Mouse (Mus musculus) 3134 (cell line): ENCODE data around the gene Ctnna3.

Source experiments
- DNase-seq: peaks from one replicate; pipeline ENCODE4 v3.0.0-alpha.2; 2011; ENCODE audit warnings: low spot score; ENCODE audit not compliant: insufficient read length; ENCODE audit errors: extremely low read depth

Gene Ctnna3

GRCm38 (mm10) chr10:63676343-63676742 is 246.4 kb downstream of the Ctnna3 start:
- no peak for DNase-seq

GRCm38 (mm10) chr10:63689233-63689632 is 259.3 kb downstream of the Ctnna3 start:
- DNase-seq, result no peak

GRCm38 (mm10) chr10:63689651-63690050 is 259.8 kb downstream of the Ctnna3 start:
- DNase-seq, result no peak

- DNase-seq, result no peak
Observed at GRCm38 (mm10) chr10:63692039-63692438, 262.1 kb downstream of the Ctnna3 start.

GRCm38 (mm10) chr10:63710211-63710610 is 280.3 kb downstream of the Ctnna3 start:
- DNase-seq, result no peak

- DNase-seq, result no peak
Observed at GRCm38 (mm10) chr10:63712530-63712929, 282.6 kb downstream of the Ctnna3 start.

GRCm38 (mm10) chr10:63714151-63714550 is 284.3 kb downstream of the Ctnna3 start:
- no peak for DNase-seq

- DNase-seq, result no peak
Observed at GRCm38 (mm10) chr10:63768871-63769270, 339.0 kb downstream of the Ctnna3 start.

- no peak for DNase-seq
Observed at GRCm38 (mm10) chr10:63771656-63772055, 341.8 kb downstream of the Ctnna3 start.

GRCm38 (mm10) chr10:63772074-63772473 is 342.2 kb downstream of the Ctnna3 start:
- no peak for DNase-seq

- no peak for DNase-seq
Observed at GRCm38 (mm10) chr10:63781948-63782347, 352.1 kb downstream of the Ctnna3 start.

- no peak for DNase-seq
Observed at GRCm38 (mm10) chr10:63784808-63785535, 355.1 kb downstream of the Ctnna3 start.

- DNase-seq, result no peak
Observed at GRCm38 (mm10) chr10:63786390-63786789, 356.5 kb downstream of the Ctnna3 start.

GRCm38 (mm10) chr10:63803909-63804308 is 374.0 kb downstream of the Ctnna3 start:
- no peak for DNase-seq

GRCm38 (mm10) chr10:63805551-63805950 is 375.7 kb downstream of the Ctnna3 start:
- DNase-seq, result no peak

GRCm38 (mm10) chr10:63806254-63806653 is 376.4 kb downstream of the Ctnna3 start:
- no peak for DNase-seq

GRCm38 (mm10) chr10:63810043-63810617 is 380.2 kb downstream of the Ctnna3 start:
- DNase-seq, result no peak

- no peak for DNase-seq
Observed at GRCm38 (mm10) chr10:63839011-63839410, 409.1 kb downstream of the Ctnna3 start.

GRCm38 (mm10) chr10:63851946-63852345 is 422.0 kb downstream of the Ctnna3 start:
- no peak for DNase-seq

GRCm38 (mm10) chr10:63869123-63869522 is 439.2 kb downstream of the Ctnna3 start:
- DNase-seq, result no peak

- DNase-seq, result no peak
Observed at GRCm38 (mm10) chr10:63880462-63880903, 450.6 kb downstream of the Ctnna3 start.

GRCm38 (mm10) chr10:63886449-63887088 is 456.7 kb downstream of the Ctnna3 start:
- DNase-seq, result no peak
